Mouse (Mus musculus) lung, embryonic 16.5 days (tissue): ENCODE data around the gene Asna1. TPM values are rescaled to one million over a fixed set of nuclear protein-coding genes. Genes with fewer than 3 reads are reported as not detected.

Experiments
- ATAC-seq: fragments of 200-750 bp; cut with Nextera tagmentation; 2 replicates; pipeline ENCODE4 v1.8.0; 2017; ENCODE audit warnings: low read depth, mild to moderate bottlenecking, moderate library complexity
- H3K27ac ChIP-seq: fragments of 300-500 bp; sonication (generic); 2 replicates; pipeline ENCODE4 v1.5.1; 2014; ENCODE audit warnings: mild to moderate bottlenecking, control low read depth, low read length
- H3K27me3 ChIP-seq: fragments of 300-500 bp; sonication (generic); 2 replicates; pipeline ENCODE4 v1.6.1; 2014; ENCODE audit warnings: low read depth, low read length, mixed read lengths; ENCODE audit not compliant: control insufficient read depth, insufficient read depth
- H3K36me3 ChIP-seq: fragments of 300-500 bp; sonication (generic); 2 replicates; pipeline ENCODE4 v1.6.1; 2014; ENCODE audit warnings: low read length; ENCODE audit not compliant: control insufficient read depth, insufficient read depth
- H3K4me1 ChIP-seq: fragments of 300-500 bp; sonication (generic); replicated peaks from 2 replicates; pipeline ENCODE4 v1.6.1; 2014; ENCODE audit warnings: low read length, mixed read lengths; ENCODE audit not compliant: control insufficient read depth, insufficient read depth
- H3K4me2 ChIP-seq: fragments of 300-500 bp; sonication (generic); 2 replicates; pipeline ENCODE4 v1.6.1; 2014; ENCODE audit warnings: low read depth, low read length, control low read depth
- H3K4me3 ChIP-seq: fragments of 300-500 bp; sonication (generic); 2 replicates; pipeline ENCODE4 v1.5.1; 2014; ENCODE audit warnings: mild to moderate bottlenecking, low read length, control low read depth
- H3K9ac ChIP-seq: fragments of 300-500 bp; sonication (generic); 2 replicates; pipeline ENCODE4 v1.6.1; 2014; ENCODE audit warnings: low read length, control low read depth
- H3K9me3 ChIP-seq: fragments of 300-500 bp; sonication (generic); 2 replicates; pipeline ENCODE4 v1.6.1; 2016; ENCODE audit warnings: low read length; ENCODE audit not compliant: control insufficient read depth
- WGBS: fragments of 180-500 bp; shearing (Covaris S2); extraction: QIAGEN DNeasy Blood & Tissue Kit; methylation state at CpG from one replicate; pipeline ENCODE4 v1.1.7; 2014; 5-methylcytosine and 5-hydroxymethylcytosine counted together
- polyA plus RNA-seq: library from polyadenylated mRNA; unstranded; fragments of >200 nt; fragmentation: Nextera tagmentation; extraction: Ambion mirVana; gene quantifications from 2 replicates; pipeline ENCODE4 v1.2.1, GENCODE M21; 2015

The Asna1 gene
- polyA plus RNA-seq, result 121 and 122 TPM in 2 replicates

GRCm38 (mm10) chr8:85025098-85025932 is at the start of gene Asna1:
Gene Asna1 (minus strand): TSS chr8:85025281.
- Histone ChIP-seq H3K36me3 (peaks cover 17% of the 10 kb centered on the region), H3K9ac (peak within 1 kb of the TSS; percentile 80), H3K27me3 (no peaks in the 10 kb centered on the region), H3K4me1 (peaks cover 24% of the 10 kb centered on the region), H3K4me3 (peak within 1 kb of the TSS; percentile 98), H3K9me3 (no peaks in the 10 kb centered on the region), H3K4me2 (peak within 1 kb of the TSS; percentile 92), H3K27ac (peak within 1 kb of the TSS; percentile 77)
- peak; percentile 92 for ATAC-seq
- 5% methylated on average over 30 of the region's 30 CpGs for WGBS

- H3K9me3 ChIP-seq, result no peaks in the 10 kb centered on the region
- no peak overlapping the region for H3K4me2 ChIP-seq
- no peak for ATAC-seq
- H3K4me3 ChIP-seq, result no peak overlapping the region
- no peaks in the 10 kb centered on the region for H3K27me3 ChIP-seq
- H3K9ac ChIP-seq, result no peak overlapping the region
- peaks cover 22% of the 10 kb centered on the region for H3K36me3 ChIP-seq
- WGBS, result 94% methylated on average over 10 of the region's 10 CpGs
- no peak overlapping the region for H3K27ac ChIP-seq
- H3K4me1 ChIP-seq, result peaks cover 15% of the 10 kb centered on the region
These were observed 49.5 kb upstream of the Asna1 start for GRCm38 (mm10) chr8:85074617-85075016.

- H3K4me2 ChIP-seq, result no peak overlapping the region
- H3K9me3 ChIP-seq, result no peaks in the 10 kb centered on the region
- H3K27ac ChIP-seq, result no peak overlapping the region
- WGBS, result 78% methylated on average over 10 of the region's 10 CpGs
- H3K36me3 ChIP-seq, result peaks cover 22% of the 10 kb centered on the region
- no peak for ATAC-seq
- no peak overlapping the region for H3K9ac ChIP-seq
- no peak overlapping the region for H3K4me3 ChIP-seq
- peaks cover 12% of the 10 kb centered on the region for H3K4me1 ChIP-seq
- no peaks in the 10 kb centered on the region for H3K27me3 ChIP-seq
These were observed 49.1 kb upstream of the Asna1 start for GRCm38 (mm10) chr8:85074167-85074566.

- H3K4me2 ChIP-seq, result no peak overlapping the region
- H3K27ac ChIP-seq, result no peak overlapping the region
- 81% methylated on average over 15 of the region's 15 CpGs for WGBS
- no peak overlapping the region for H3K4me3 ChIP-seq
- no peak for ATAC-seq
- H3K4me1 ChIP-seq, result peaks cover 12% of the 10 kb centered on the region
- H3K9ac ChIP-seq, result no peak overlapping the region
- H3K27me3 ChIP-seq, result no peaks in the 10 kb centered on the region
- H3K36me3 ChIP-seq, result peaks cover 22% of the 10 kb centered on the region
- H3K9me3 ChIP-seq, result no peaks in the 10 kb centered on the region
These were observed 48.0 kb upstream of the Asna1 start for GRCm38 (mm10) chr8:85073041-85073612.

GRCm38 (mm10) chr8:85072364-85072929 is 47.4 kb upstream of the Asna1 start:
- Histone ChIP-seq H3K4me1 (peaks cover 12% of the 10 kb centered on the region), H3K9me3 (no peaks in the 10 kb centered on the region), H3K4me3 (peak overlapping the region; percentile 99), H3K4me2 (peak overlapping the region; percentile 82), H3K27me3 (no peaks in the 10 kb centered on the region), H3K9ac (peak overlapping the region; percentile 95), H3K27ac (peak overlapping the region; percentile 98), H3K36me3 (peaks cover 22% of the 10 kb centered on the region)
- 37% methylated on average over 9 of the region's 9 CpGs for WGBS
- 0 out of 2 replicates have a peak, but pooled peaks have one; percentile 18 for ATAC-seq

GRCm38 (mm10) chr8:85071514-85072281 is 46.6 kb upstream of the Asna1 start, which contains the start of gene Dhps:
Gene Dhps (plus strand): TSS chr8:85071757.
- under 1% methylated on average over 68 of the region's 68 CpGs for WGBS
- Histone ChIP-seq H3K27me3 (no peaks in the 10 kb centered on the region), H3K9me3 (no peaks in the 10 kb centered on the region), H3K4me2 (peak within 1 kb of the TSS; percentile 82), H3K4me3 (peak within 1 kb of the TSS; percentile 99), H3K4me1 (peaks cover 12% of the 10 kb centered on the region), H3K36me3 (peaks cover 21% of the 10 kb centered on the region), H3K9ac (peak within 1 kb of the TSS; percentile 95), H3K27ac (peak within 1 kb of the TSS; percentile 98)
- peak; percentile 95 for ATAC-seq

GRCm38 (mm10) chr8:85071041-85071440 is 46.0 kb upstream of the Asna1 start:
- WGBS, result 64% methylated on average over 5 of the region's 5 CpGs

GRCm38 (mm10) chr8:85067982-85068381 is 42.9 kb upstream of the Asna1 start, which contains the start of gene Gm5741:
Gene Gm5741 (minus strand): TSS chr8:85067982.
- ATAC-seq, result no peak
- Histone ChIP-seq H3K4me2 (no peak within 1 kb of the TSS), H3K36me3 (peaks cover 4% of the 10 kb centered on the region), H3K4me3 (no peak within 1 kb of the TSS), H3K4me1 (peaks cover 12% of the 10 kb centered on the region), H3K9me3 (no peaks in the 10 kb centered on the region), H3K27me3 (no peaks in the 10 kb centered on the region), H3K27ac (no peak within 1 kb of the TSS), H3K9ac (no peak within 1 kb of the TSS)

More at GRCm38 (mm10) chr8:85071041-85071440, 46.0 kb upstream of the Asna1 start:
- H3K4me1 ChIP-seq, result peaks cover 12% of the 10 kb centered on the region
- peaks cover 15% of the 10 kb centered on the region for H3K36me3 ChIP-seq
- H3K9ac ChIP-seq, result peak overlapping the region; percentile 95
- no peaks in the 10 kb centered on the region for H3K27me3 ChIP-seq
- H3K27ac ChIP-seq, result peak overlapping the region; percentile 98
- H3K9me3 ChIP-seq, result no peaks in the 10 kb centered on the region
- no peak for ATAC-seq
- H3K4me3 ChIP-seq, result peak overlapping the region; percentile 99
- H3K4me2 ChIP-seq, result peak overlapping the region; percentile 82
